Mouse (Mus musculus) 3134 (cell line): Measurements from ENCODE around the gene Lgi4.

Experiments
- DNase-seq: peaks from one replicate; pipeline ENCODE4 v3.0.0-alpha.2; 2011; ENCODE audit warnings: low spot score; ENCODE audit not compliant: insufficient read length; ENCODE audit errors: extremely low read depth

Lgi4 gene

GRCm38 (mm10) chr7:31100786-31101185 lies 41.6 kb downstream of the Lgi4 start:
- DNase-seq = no peak

GRCm38 (mm10) chr7:31105061-31105768 lies 46.1 kb downstream of the Lgi4 start:
- DNase-seq = peak; percentile 37

DNA sequence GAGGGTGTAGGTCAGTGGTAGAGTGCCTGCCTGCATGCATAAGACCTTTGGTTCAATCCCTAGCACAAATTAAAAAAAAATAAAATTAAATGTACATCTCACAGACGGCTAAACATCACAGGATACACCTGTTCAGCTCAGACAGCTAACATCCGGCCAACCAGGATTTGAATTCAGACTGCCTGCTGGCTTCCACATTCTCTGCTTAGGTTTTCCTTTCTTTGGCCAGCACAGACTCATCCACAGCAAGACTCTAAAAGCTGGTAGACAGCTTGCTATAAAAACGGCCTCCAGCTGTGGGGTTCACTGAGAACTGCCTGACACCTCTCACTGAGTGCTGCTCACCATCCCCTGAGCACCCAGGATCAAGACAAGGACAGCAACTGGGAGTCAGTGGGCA lies 47.0 kb downstream of the Lgi4 start:
- DNase-seq = no peak

GRCm38 (mm10) chr7:31107781-31108180 lies 48.6 kb downstream of the Lgi4 start:
- no peak for DNase-seq

DNA sequence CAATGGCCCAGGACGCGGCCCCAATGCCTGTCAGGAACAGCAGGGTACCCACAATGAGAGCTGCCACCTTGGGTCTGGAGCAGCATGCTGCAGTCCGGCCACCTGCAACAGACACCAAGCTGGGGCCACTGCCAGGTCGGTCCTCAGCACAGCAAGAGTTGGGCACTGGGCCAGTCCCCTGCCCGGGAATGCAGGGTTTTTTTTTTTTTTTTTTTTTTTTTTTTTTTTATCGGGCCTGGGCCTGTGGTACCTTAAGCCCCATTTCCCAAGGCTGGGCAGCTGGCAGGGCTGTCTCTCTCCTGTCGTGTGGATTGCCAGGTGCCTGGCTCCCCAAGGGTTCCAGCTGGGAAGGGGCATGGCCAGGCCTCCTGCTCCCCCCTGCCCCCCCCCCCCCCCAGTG lies 49.9 kb downstream of the Lgi4 start:
- DNase-seq = no peak

- no peak for DNase-seq
Measured at GRCm38 (mm10) chr7:31109796-31110195, 50.7 kb downstream of the Lgi4 start.

DNA sequence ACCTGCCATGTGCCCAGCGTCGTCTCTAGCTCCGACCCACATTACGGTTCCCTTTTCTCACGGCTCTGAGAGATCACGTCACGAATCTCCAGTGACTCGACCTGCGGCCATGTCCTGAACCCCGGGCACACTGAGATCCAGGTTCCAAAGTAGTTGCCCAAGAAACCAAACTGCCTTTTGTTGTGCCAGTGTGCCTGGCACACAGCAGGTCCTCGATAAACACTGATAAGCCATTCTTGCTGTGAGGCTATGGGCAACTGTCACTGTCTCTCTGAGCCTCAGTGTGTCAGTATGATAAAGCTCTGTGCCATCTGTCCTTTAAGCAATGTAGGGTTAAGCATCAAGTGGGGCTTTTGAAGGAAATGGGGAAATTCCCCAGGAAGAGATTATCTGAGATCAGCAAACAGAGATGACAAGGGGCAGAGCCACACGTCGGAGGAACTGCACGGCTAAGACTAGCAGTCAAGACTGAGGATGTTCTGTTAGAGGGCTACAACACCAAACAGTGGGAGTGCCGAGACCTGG lies 51.8 kb downstream of the Lgi4 start:
- no peak for DNase-seq

DNA sequence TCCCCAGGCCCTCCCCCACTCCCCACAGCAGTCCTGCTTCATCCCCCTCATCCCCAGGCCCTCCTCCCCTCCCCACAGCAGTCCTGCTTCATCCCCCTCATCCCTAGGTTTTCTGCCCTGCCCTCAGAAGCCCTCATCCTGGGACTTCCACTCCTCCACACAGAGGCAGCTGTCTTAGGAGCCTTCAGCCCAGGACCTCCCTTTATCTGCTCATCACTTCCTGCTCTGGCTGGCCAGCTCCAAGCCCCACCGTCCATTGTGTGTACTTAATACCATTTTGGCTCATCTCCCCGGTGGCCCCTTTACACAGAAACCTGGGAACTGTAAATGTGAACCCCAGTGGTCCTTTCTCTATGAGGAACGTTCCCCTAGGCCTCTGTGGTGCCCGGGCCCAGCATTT lies 52.9 kb downstream of the Lgi4 start:
- DNase-seq = no peak

DNA sequence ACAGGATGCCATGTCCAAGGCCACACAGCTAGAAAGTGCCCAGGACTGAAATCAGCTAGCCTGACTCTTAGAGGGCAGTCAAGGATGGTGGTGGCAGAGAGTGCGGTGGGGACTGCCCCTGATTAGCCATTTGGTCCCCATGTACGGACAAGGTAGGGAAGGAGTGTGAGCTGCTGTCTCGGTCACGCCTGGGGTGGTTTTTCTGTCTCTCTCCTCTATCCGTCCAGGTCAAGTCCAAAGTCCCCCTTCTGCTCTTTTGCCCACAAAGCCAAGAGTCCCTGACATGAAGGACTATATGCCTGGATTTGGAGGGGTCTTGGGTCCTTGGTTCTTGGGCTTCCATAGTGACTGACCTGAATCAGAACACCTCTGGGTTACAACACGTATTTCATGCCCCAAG lies 54.7 kb downstream of the Lgi4 start:
- no peak for DNase-seq

GRCm38 (mm10) chr7:31114646-31115045 lies 55.5 kb downstream of the Lgi4 start:
- DNase-seq = no peak

DNA sequence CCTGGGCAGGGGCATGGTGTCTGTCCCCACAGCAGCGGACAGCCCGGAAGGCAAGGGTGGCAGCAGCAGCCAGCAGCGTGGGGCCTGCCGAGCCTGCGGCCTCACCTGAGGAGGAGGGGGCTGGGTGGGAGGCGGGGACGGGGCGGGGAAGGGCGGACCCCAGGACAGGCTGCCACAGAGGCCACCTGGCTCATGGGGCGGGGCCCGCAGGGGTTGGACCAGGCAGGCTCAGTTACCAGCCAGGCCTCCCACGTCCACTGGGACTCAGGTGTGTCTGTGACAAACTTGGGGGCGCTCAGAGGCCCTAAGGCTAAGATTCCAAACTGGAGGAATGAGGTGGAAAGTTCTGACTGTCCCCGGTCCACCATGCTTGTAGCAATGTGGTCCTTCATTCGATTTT lies 56.0 kb downstream of the Lgi4 start, which contains the start of gene Hpn:
Gene Hpn (minus strand): TSS at position 109 of the 400 bp plus-strand sequence.
- no peak for DNase-seq

- DNase-seq = no peak
Measured at GRCm38 (mm10) chr7:31115587-31116043, 56.5 kb downstream of the Lgi4 start.

DNA sequence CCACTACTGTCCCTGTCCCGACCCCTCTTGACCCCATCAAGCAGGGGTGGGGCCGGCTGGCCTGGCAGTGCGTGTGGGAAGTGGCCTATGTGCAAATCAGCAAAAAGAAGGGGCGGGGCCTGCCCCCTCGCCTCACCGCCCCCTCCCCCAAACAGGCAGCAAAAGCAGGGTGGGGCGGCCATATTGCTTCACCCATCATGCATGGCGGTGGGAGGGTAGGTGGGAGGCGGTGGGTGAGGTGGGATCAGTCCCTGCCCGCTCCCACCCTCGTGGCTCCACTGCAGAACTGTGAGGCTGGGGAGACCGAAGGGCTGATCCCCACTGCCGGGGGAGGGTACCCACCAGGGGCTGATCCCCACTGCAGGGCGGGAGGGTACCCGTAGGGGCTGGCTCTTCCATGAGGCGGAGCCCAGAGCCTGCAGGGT lies 57.6 kb downstream of the Lgi4 start:
- DNase-seq = no peak

GRCm38 (mm10) chr7:31117465-31117864 lies 58.3 kb downstream of the Lgi4 start:
- DNase-seq = no peak

DNA sequence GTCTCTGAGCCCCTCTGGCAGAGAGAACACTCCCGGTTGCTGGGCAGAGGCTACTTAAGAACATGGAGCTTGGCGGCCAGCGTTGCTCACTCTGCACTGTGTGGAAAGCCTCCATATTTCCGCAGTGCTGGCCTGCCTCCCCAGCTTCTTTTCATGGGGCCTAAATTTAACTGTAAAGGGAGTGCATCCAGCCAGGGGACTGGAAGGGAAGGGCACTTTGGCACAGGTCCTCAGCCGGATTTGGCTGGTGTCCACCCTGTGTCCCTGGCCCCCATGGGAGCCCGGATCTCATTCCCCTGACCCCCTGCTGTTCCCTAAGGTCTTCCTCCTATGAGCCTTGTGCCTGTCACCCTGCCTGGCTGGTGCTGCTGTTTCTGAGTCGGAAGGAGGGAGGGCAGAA lies 59.3 kb downstream of the Lgi4 start:
- DNase-seq = no peak

DNA sequence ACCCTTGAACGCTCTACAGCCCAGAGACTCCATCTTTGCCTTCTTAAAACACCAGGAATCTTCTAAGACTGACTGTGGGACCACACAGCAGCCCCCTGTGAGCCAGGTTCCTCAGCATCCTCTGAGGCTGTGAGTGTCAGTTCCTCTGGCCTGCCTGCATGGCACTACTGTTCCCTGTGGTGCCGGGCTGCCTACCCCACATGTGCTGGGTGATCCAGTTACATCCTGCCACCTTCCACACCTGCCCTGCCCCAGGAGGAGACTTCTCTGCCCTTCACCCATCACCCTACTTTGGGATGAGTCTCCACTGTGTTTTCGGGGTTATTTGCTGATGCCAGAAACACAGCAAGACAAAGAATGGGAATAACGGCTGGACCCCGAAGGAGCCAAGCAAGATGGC lies 60.4 kb downstream of the Lgi4 start:
- DNase-seq = no peak
